Comparison of ENCODE assay signal across 8 mouse cellular contexts in genomic region chr10:82909382-82909781, GRCm38 (mm10). TPM values are rescaled to one million over a fixed set of nuclear protein-coding genes. Genes with fewer than 3 reads are reported as not detected.
DNase-seq lines count a peak whose midpoint lies in the region; ATAC-seq lines count a peak whose summit lies in the region.
"Had no signal": no experiment of that assay in that cellular context is flagged by ENCODE, and none has a peak within 500 bp of the region (broad histone marks: within the 10 kb centered on the region; RNA-seq: fewer than 3 reads in every experiment).

No protein-coding gene starts in this region.

- WGBS in forebrain, embryonic 14.5 days, result 14% methylated on average over 9 of the region's 9 CpGs
- 17% methylated on average over 9 of the region's 9 CpGs for WGBS in hindbrain, embryonic 14.5 days

- no peaks in the 10 kb centered on the region for H3K9me3 ChIP-seq in forebrain, embryonic 14.5 days (replicated peaks; ENCODE audit: control insufficient read depth, low read length)
- no peaks in the 10 kb centered on the region for H3K9me3 ChIP-seq in hindbrain, embryonic 14.5 days (ENCODE audit: control insufficient read depth, low read length)
- no peaks in the 10 kb centered on the region for H3K9me3 ChIP-seq in megakaryocyte, embryonic 14.5 days
- H3K9me3 ChIP-seq: liver, embryonic 15.5 days had no signal

- no peaks in the 10 kb centered on the region for H3K36me3 ChIP-seq in forebrain, embryonic 14.5 days (ENCODE audit: control insufficient read depth, insufficient read depth, low read length)
- no peaks in the 10 kb centered on the region for H3K36me3 ChIP-seq in hindbrain, embryonic 14.5 days (replicated peaks; ENCODE audit: control insufficient read depth, insufficient read depth)
- no peaks in the 10 kb centered on the region for H3K36me3 ChIP-seq in megakaryocyte, embryonic 14.5 days (replicated peaks; ENCODE audit: low read length)
- H3K36me3 ChIP-seq: liver, embryonic 15.5 days had no signal

- DNase-seq in Muller cell, postnatal 12 days (ENCODE audit: inconsistent ontology term), result peak; percentile 52
- peak; percentile 20 for DNase-seq in cerebellum, adult 11-12 months
- DNase-seq in forebrain, embryonic 14.5 days (ENCODE audit: low spot score), result peak; percentile 87
- peak; percentile 91 for DNase-seq in hindbrain, embryonic 14.5 days (ENCODE audit: low spot score)
- peak; percentile 61 to 84 for DNase-seq in layer of hippocampus, postnatal 25 days (ENCODE audit: extremely low spot score in 1 of 2, low spot score in 1 of 2)
- DNase-seq in right cerebral cortex, adult 2 months (ENCODE audit: low spot score in 2 of 2), result peak; percentile 78 to 86

- no peak overlapping the region for H3K4me3 ChIP-seq in forebrain, embryonic 14.5 days (ENCODE audit: low read depth, low read length)
- no peak overlapping the region for H3K4me3 ChIP-seq in hindbrain, embryonic 14.5 days (replicated peaks; ENCODE audit: low read length)
- H3K4me3 ChIP-seq in megakaryocyte, embryonic 14.5 days (replicated peaks), result peak overlapping the region; percentile 70
- H3K4me3 ChIP-seq: liver, embryonic 15.5 days had no signal

- no peaks in the 10 kb centered on the region for H3K27me3 ChIP-seq in forebrain, embryonic 14.5 days (replicated peaks; ENCODE audit: control insufficient read depth, insufficient read depth, low read length)
- H3K27me3 ChIP-seq in hindbrain, embryonic 14.5 days (ENCODE audit: control insufficient read depth, insufficient read depth, low read length), result no peaks in the 10 kb centered on the region
- H3K27me3 ChIP-seq in megakaryocyte, embryonic 14.5 days (replicated peaks), result peaks cover 27% of the 10 kb centered on the region

- H3K4me1 ChIP-seq in forebrain, embryonic 14.5 days (ENCODE audit: control insufficient read depth, insufficient read depth, low read length), result no peaks in the 10 kb centered on the region
- H3K4me1 ChIP-seq in hindbrain, embryonic 14.5 days (replicated peaks; ENCODE audit: control insufficient read depth, insufficient read depth, low read length), result 0 out of 2 replicates have a peak, but pooled peaks cover 3% of the 10 kb centered on the region
- peaks cover 56% of the 10 kb centered on the region for H3K4me1 ChIP-seq in megakaryocyte, embryonic 14.5 days

- H3K9ac ChIP-seq in forebrain, embryonic 14.5 days (ENCODE audit: low read length), result no peak overlapping the region
- H3K9ac ChIP-seq in hindbrain, embryonic 14.5 days, result no peak overlapping the region
- H3K9ac ChIP-seq: liver, embryonic 15.5 days had no signal

- H3K27ac ChIP-seq in forebrain, embryonic 14.5 days (ENCODE audit: low read depth, low read length), result no peak overlapping the region
- no peak overlapping the region for H3K27ac ChIP-seq in hindbrain, embryonic 14.5 days
- H3K27ac ChIP-seq: liver, embryonic 15.5 days had no signal

- H3K4me2 ChIP-seq in forebrain, embryonic 14.5 days (ENCODE audit: low read length), result peak overlapping the region; percentile 33; the same call in 1 of the 2 replicates
- H3K4me2 ChIP-seq in hindbrain, embryonic 14.5 days (replicated peaks), result peak overlapping the region; percentile 38
- H3K4me2 ChIP-seq: liver, embryonic 15.5 days had no signal

- peak; percentile 74 for ATAC-seq in forebrain, embryonic 14.5 days
- peak; percentile 51; the same call in 1 of the 2 replicates for ATAC-seq in hindbrain, embryonic 14.5 days (ENCODE audit: low FRiP score)

RNA-seq across cellular contexts. Expression of gene Eid3, which starts 43.0 kb away (rescaled TPM):
- 0.22 and 0.27 TPM in 2 replicates for polyA plus RNA-seq in forebrain, embryonic 14.5 days (2014; fragmentation: Nextera tagmentation; extraction: Ambion mirVana)
- 0.88 TPM in 1 of 2 replicates, not detected in the other for polyA plus RNA-seq in hindbrain, embryonic 14.5 days (2014; fragmentation: Nextera tagmentation; extraction: Ambion mirVana)
- total RNA-seq in layer of hippocampus, postnatal 25 days (2021), result 1 to 10 TPM; 1.3 to 2.3 TPM
- polyA plus RNA-seq in megakaryocyte, embryonic 14.5 days (2012; ENCODE audit: insufficient read depth, low replicate concordance), result 1.2 TPM in 1 of 2 replicates, not detected in the other

Comparison
In these comparisons a context has a peak if more than half of its experiments do, and no peak if none do; other contexts are left out.
1. DNase-seq: peak in every context shown above with its lines; median percentile 91 in hindbrain, embryonic 14.5 days; 87 in forebrain, embryonic 14.5 days; 82 in right cerebral cortex, adult 2 months; 72 in layer of hippocampus, postnatal 25 days; 52 in Muller cell, postnatal 12 days; 20 in cerebellum, adult 11-12 months.